Mouse (Mus musculus) intestine, embryonic 16.5 days (tissue): ENCODE measurements around the gene Aebp2. TPM values are rescaled to one million over a fixed set of nuclear protein-coding genes. Genes with fewer than 3 reads are reported as not detected.
A peak's percentile ranks its signal among the peaks of the same experiment; 100 is the strongest.
"Not testable (repeated sequence)": the region's sequence is repeated elsewhere in the genome, so short reads cannot be mapped to it uniquely, and the experiment has no call there.

ENCODE experiments used
- ATAC-seq: fragments of 200-750 bp; cut with Nextera tagmentation; 2 replicates; pipeline ENCODE4 v1.8.0; 2017; ENCODE audit warnings: moderate TSS enrichment, moderate library complexity
- H3K27ac ChIP-seq: fragments of 300-500 bp; sonication (generic); 2 replicates; pipeline ENCODE4 v1.5.1; 2014; ENCODE audit warnings: mild to moderate bottlenecking, low read length
- H3K27me3 ChIP-seq: fragments of 300-500 bp; sonication (generic); replicated peaks from 2 replicates; pipeline ENCODE4 v1.6.1; 2014; ENCODE audit warnings: low read length, control low read depth, mixed read lengths; ENCODE audit not compliant: control insufficient read depth, insufficient read depth
- H3K36me3 ChIP-seq: fragments of 300-500 bp; sonication (generic); 2 replicates; pipeline ENCODE4 v1.6.1; 2014; ENCODE audit warnings: low read length, control low read depth; ENCODE audit not compliant: control insufficient read depth, insufficient read depth
- H3K4me1 ChIP-seq: fragments of 300-500 bp; sonication (generic); 2 replicates; pipeline ENCODE4 v1.6.1; 2014; ENCODE audit warnings: low read length, control low read depth, mixed read lengths; ENCODE audit not compliant: control insufficient read depth, insufficient read depth
- H3K4me2 ChIP-seq: fragments of 300-500 bp; sonication (generic); 2 replicates; pipeline ENCODE4 v1.6.1; 2014; ENCODE audit warnings: low read depth, low read length, control low read depth
- H3K4me3 ChIP-seq: fragments of 300-500 bp; sonication (generic); 2 replicates; pipeline ENCODE4 v1.5.1; 2014; ENCODE audit warnings: mild to moderate bottlenecking, low read length
- H3K9ac ChIP-seq: fragments of 300-500 bp; sonication (generic); 2 replicates; pipeline ENCODE4 v1.6.1; 2014; ENCODE audit warnings: low read depth, low read length
- H3K9me3 ChIP-seq: fragments of 300-500 bp; sonication (generic); 2 replicates; pipeline ENCODE4 v1.6.1; 2016; ENCODE audit warnings: low read length, control low read depth; ENCODE audit not compliant: control insufficient read depth
- WGBS: fragments of 180-500 bp; shearing (Covaris S2); extraction: QIAGEN DNeasy Blood & Tissue Kit; methylation state at CpG from one replicate; pipeline ENCODE4 v1.1.7; 2014; 5-methylcytosine and 5-hydroxymethylcytosine counted together
- polyA plus RNA-seq: library from polyadenylated mRNA; unstranded; fragments of >200 nt; fragmentation: Nextera tagmentation; extraction: Ambion mirVana; gene quantifications from 2 replicates; pipeline ENCODE4 v1.2.1, GENCODE M21; 2015

The Aebp2 gene
- polyA plus RNA-seq, 1 experiment from 2014 or later = 7.3 TPM

- no peak for ATAC-seq
- H3K27ac ChIP-seq = no peak overlapping the region
- H3K9ac ChIP-seq = no peak overlapping the region
- peaks cover 7% of the 10 kb centered on the region for H3K4me1 ChIP-seq
- 31% methylated on average over 8 of the region's 8 CpGs for WGBS
- H3K36me3 ChIP-seq = no peaks in the 10 kb centered on the region
- H3K4me3 ChIP-seq = no peak overlapping the region
- no peaks in the 10 kb centered on the region for H3K9me3 ChIP-seq
- H3K27me3 ChIP-seq = no peaks in the 10 kb centered on the region
- H3K4me2 ChIP-seq = no peak overlapping the region
These were observed 19.1 kb upstream of the Aebp2 start for GRCm38 (mm10) chr6:140603228-140603944.

DNA sequence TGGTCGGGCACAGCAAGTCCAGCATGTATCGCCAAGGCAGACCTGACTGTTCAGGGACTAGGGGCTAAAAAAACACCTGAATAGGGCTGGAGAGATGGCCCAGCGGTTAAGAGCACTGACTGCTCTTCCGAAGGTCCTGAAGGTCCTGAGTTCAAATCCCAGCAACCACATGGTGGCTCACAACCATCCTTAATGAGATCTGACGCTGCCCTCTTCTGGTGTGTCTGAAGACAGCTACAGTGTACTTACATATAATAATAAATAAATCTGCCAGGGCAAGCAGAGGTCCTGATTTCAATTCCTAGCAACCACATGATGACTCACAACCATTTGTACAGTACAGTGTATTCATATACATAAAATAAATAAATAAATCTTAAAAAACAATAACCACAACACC, 17.3 kb upstream of the Aebp2 start:
- ATAC-seq, H3K36me3 ChIP-seq: not testable (repeated sequence)
- WGBS = 91% methylated on average over 5 of the region's 5 CpGs

DNA sequence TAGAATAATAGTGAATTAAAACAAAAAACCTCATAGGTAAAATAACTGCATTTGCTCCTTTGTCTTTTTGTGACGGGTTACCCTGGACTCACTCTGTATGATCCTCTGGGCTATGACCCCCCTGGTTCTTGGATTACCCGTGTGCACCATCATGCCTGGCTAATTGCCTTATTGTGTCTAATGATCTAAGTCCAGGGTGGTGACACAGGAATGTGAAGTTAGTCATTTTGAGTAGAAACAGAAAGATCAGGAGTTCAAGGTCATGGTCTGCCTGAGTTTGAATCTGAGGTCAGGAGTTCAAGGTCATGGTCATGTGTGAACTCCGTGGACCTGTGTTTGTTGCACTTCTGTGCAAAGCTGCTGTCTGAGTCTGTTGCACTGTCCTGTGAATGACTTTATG, 16.7 kb upstream of the Aebp2 start:
- Histone ChIP-seq H3K27ac (no peak overlapping the region), H3K36me3 (no peaks in the 10 kb centered on the region), H3K4me3 (no peak overlapping the region), H3K4me1 (peaks cover 3% of the 10 kb centered on the region; the same call in 1 of the 2 replicates), H3K4me2 (no peak overlapping the region), H3K27me3 (no peaks in the 10 kb centered on the region), H3K9ac (no peak overlapping the region), H3K9me3 (no peaks in the 10 kb centered on the region)
- no peak for ATAC-seq
- 69% methylated on average over 3 of the region's 3 CpGs for WGBS

More for the DNA sequence above, 17.3 kb upstream of the Aebp2 start:
- not testable (repeated sequence) for H3K9me3 ChIP-seq, H3K4me2 ChIP-seq, H3K27me3 ChIP-seq, H3K9ac ChIP-seq, H3K27ac ChIP-seq, H3K4me3 ChIP-seq, H3K4me1 ChIP-seq

GRCm38 (mm10) chr6:140606534-140606933, 15.9 kb upstream of the Aebp2 start:
- WGBS = 63% methylated on average over 10 of the region's 10 CpGs
- no peak for ATAC-seq
- Histone ChIP-seq H3K27me3 (no peaks in the 10 kb centered on the region), H3K36me3 (no peaks in the 10 kb centered on the region), H3K9me3 (no peaks in the 10 kb centered on the region), H3K4me1 (peaks cover 3% of the 10 kb centered on the region; the same call in 1 of the 2 replicates), H3K27ac (no peak overlapping the region), H3K4me3 (no peak overlapping the region), H3K9ac (no peak overlapping the region), H3K4me2 (no peak overlapping the region)

- no peaks in the 10 kb centered on the region for H3K9me3 ChIP-seq
- H3K27ac ChIP-seq = no peak overlapping the region
- H3K4me1 ChIP-seq = peaks cover 3% of the 10 kb centered on the region; the same call in 1 of the 2 replicates
- H3K36me3 ChIP-seq = no peaks in the 10 kb centered on the region
- no peak overlapping the region for H3K4me3 ChIP-seq
- 87% methylated on average over 6 of the region's 6 CpGs for WGBS
- no peak overlapping the region for H3K4me2 ChIP-seq
- no peaks in the 10 kb centered on the region for H3K27me3 ChIP-seq
- ATAC-seq = peak; percentile 45; the same call in 1 of the 2 replicates
- H3K9ac ChIP-seq = no peak overlapping the region
These were observed 13.8 kb upstream of the Aebp2 start for GRCm38 (mm10) chr6:140608666-140609065.

DNA sequence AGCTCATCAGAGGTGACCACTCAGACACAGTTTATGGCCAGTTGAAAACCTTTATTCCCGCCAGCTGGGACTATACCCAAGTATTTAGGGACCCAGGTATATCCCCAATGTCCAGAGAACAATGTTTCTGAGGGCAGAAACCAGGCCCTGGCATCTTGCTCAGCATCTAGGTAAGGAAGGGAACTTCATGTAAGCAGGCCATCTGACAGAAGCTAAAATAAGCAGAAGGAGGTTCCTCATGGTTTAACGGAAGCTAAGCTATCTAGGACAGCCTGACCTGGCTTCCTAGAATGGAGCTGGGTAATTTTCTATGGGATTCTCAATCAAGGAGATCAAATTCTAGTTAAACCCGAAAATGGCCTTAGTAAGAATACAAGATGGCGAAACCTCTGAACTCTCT, 12.9 kb upstream of the Aebp2 start:
- Histone ChIP-seq H3K9me3 (no peaks in the 10 kb centered on the region), H3K27me3 (no peaks in the 10 kb centered on the region), H3K4me3 (no peak overlapping the region), H3K4me2 (no peak overlapping the region), H3K36me3 (no peaks in the 10 kb centered on the region), H3K9ac (no peak overlapping the region), H3K27ac (no peak overlapping the region), H3K4me1 (peaks cover 3% of the 10 kb centered on the region; the same call in 1 of the 2 replicates)
- WGBS = 84% methylated on average over 4 of the region's 4 CpGs
- no peak for ATAC-seq

GRCm38 (mm10) chr6:140610117-140610516, 12.3 kb upstream of the Aebp2 start:
- no peaks in the 10 kb centered on the region for H3K9me3 ChIP-seq
- no peaks in the 10 kb centered on the region for H3K27me3 ChIP-seq
- no peak overlapping the region for H3K27ac ChIP-seq
- H3K9ac ChIP-seq = no peak overlapping the region
- no peaks in the 10 kb centered on the region for H3K36me3 ChIP-seq
- WGBS = 92% methylated on average over 5 of the region's 5 CpGs
- H3K4me2 ChIP-seq = no peak overlapping the region
- no peak overlapping the region for H3K4me3 ChIP-seq
- no peak for ATAC-seq
- H3K4me1 ChIP-seq = peaks cover 3% of the 10 kb centered on the region; the same call in 1 of the 2 replicates

- H3K4me1 ChIP-seq = peaks cover 3% of the 10 kb centered on the region; the same call in 1 of the 2 replicates
- no peak for ATAC-seq
- H3K27ac ChIP-seq = no peak overlapping the region
- no peaks in the 10 kb centered on the region for H3K27me3 ChIP-seq
- H3K9me3 ChIP-seq = no peaks in the 10 kb centered on the region
- H3K36me3 ChIP-seq = no peaks in the 10 kb centered on the region
- WGBS = 77% methylated on average over 4 of the region's 4 CpGs
- no peak overlapping the region for H3K4me3 ChIP-seq
- H3K4me2 ChIP-seq = no peak overlapping the region
- no peak overlapping the region for H3K9ac ChIP-seq
These were observed 11.2 kb upstream of the Aebp2 start for GRCm38 (mm10) chr6:140611282-140611681.

DNA sequence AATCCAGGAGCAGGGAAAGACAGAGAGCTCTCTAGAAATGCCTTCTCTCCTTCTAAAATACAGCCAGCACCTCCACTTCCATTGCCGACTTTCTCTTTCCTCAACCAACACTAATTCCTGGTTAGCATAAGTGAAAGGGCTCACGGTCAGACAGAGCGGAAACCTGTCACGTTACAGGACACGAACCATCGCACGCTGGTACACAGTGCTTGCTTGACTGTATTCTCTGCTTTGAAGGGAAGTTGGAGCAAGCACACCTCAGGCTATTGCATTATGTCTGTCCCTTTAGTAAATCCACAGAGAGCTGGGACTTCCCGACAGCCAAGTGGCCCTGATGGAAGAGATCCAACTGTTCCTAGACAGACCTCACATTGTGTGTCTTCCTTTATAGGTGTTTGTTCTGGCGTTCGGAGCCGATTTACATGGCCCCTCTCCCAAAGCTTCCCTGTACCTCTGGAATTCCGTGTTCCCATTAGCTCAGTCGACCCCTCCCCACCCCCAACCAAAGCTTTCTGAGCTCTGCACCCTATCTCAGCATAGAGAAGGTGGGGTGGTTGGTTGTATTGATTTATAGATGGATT, 10.5 kb upstream of the Aebp2 start:
- H3K4me1 ChIP-seq = peaks cover 3% of the 10 kb centered on the region; the same call in 1 of the 2 replicates
- no peak overlapping the region for H3K27ac ChIP-seq
- H3K4me2 ChIP-seq = no peak overlapping the region

More for the DNA sequence above, 10.5 kb upstream of the Aebp2 start:
- H3K9me3 ChIP-seq = no peaks in the 10 kb centered on the region
- no peaks in the 10 kb centered on the region for H3K36me3 ChIP-seq
- WGBS = 74% methylated on average over 13 of the region's 13 CpGs
- ATAC-seq = no peak
- H3K4me3 ChIP-seq = no peak overlapping the region
- no peak overlapping the region for H3K9ac ChIP-seq
- no peaks in the 10 kb centered on the region for H3K27me3 ChIP-seq
